Mouse (Mus musculus): ENCODE data around the gene Prmt7.

DNA sequence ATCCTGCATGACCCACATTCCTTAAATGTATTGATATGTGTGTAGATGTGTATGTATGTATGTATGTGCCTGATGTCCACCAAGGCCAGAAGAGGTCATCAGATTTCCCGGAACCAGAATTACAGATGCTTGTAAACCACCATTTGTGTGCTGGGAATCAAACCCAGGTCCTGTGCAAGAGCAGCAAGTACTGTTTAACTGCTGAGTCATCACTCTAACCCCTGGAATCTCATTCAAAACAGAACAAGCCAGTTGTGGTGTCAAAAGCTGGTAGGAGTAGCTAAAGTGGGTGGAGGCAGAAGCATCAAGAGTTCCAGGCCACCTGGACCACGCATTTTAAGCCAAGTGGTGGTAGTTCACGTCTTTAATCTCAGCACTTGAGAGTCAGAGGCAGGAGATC, 3.2 kb downstream of the Prmt7 start:
- TF ChIP-seq CTCF (IDR thresholded peaks at IDR 0.05; ENCODE audit: low read depth) (no peak), EP300 (IDR thresholded peaks at IDR 0.05; ENCODE audit: low read depth) (no peak)

Data from liver, postnatal 0 days (tissue).